13 mouse cellular contexts compared by ENCODE assay signal in genomic region chr8:114657789-114658188, GRCm38 (mm10).
A peak's percentile ranks its signal among the peaks of the same experiment; 100 is the strongest.
DNase-seq lines count a peak whose midpoint lies in the region; ATAC-seq and TF ChIP-seq lines count a peak whose summit lies in the region.
"Had no signal": no experiment of that assay in that cellular context is flagged by ENCODE, and none has a peak within 500 bp of the region (broad histone marks: within the 10 kb centered on the region; RNA-seq: fewer than 3 reads in every experiment).

No protein-coding gene starts in this region.

- H3K4me3 ChIP-seq in lung, embryonic 14.5 days (ENCODE audit: low read depth, low read length), result no peak overlapping the region
- no peak overlapping the region for H3K4me3 ChIP-seq in stomach, embryonic 15.5 days (replicated peaks)
- no peak overlapping the region for H3K4me3 ChIP-seq in forebrain, postnatal 0 days (ENCODE audit: low read depth, low read length)
- H3K4me3 ChIP-seq: embryonic facial prominence, embryonic 13.5 days; heart, embryonic 15.5 days had no signal

- no peaks in the 10 kb centered on the region; the same call in 1 of the 2 replicates for H3K9me3 ChIP-seq in lung, embryonic 14.5 days (ENCODE audit: low read depth, low read length)
- H3K9me3 ChIP-seq in stomach, embryonic 15.5 days, result no peaks in the 10 kb centered on the region
- H3K9me3 ChIP-seq in forebrain, postnatal 0 days (ENCODE audit: low read length), result no peaks in the 10 kb centered on the region
- H3K9me3 ChIP-seq: embryonic facial prominence, embryonic 13.5 days; heart, embryonic 15.5 days had no signal

- H3K27me3 ChIP-seq in lung, embryonic 14.5 days (ENCODE audit: insufficient read depth, low read length), result 0 out of 2 replicates have a peak, but pooled peaks cover 4% of the 10 kb centered on the region
- H3K27me3 ChIP-seq in stomach, embryonic 15.5 days (replicated peaks), result no peaks in the 10 kb centered on the region
- H3K27me3 ChIP-seq in forebrain, postnatal 0 days (ENCODE audit: insufficient read depth, low read length), result 0 out of 2 replicates have a peak, but pooled peaks cover 2% of the 10 kb centered on the region
- H3K27me3 ChIP-seq: heart, embryonic 15.5 days had no signal

- H3K4me2 ChIP-seq in lung, embryonic 14.5 days, result no peak overlapping the region
- H3K4me2 ChIP-seq in stomach, embryonic 15.5 days, result no peak overlapping the region
- H3K4me2 ChIP-seq in forebrain, postnatal 0 days (ENCODE audit: low read depth), result no peak overlapping the region
- H3K4me2 ChIP-seq: embryonic facial prominence, embryonic 13.5 days; heart, embryonic 15.5 days had no signal

- H3K27ac ChIP-seq in lung, embryonic 14.5 days (ENCODE audit: low read depth), result no peak overlapping the region
- H3K27ac ChIP-seq in stomach, embryonic 15.5 days, result no peak overlapping the region
- H3K27ac ChIP-seq in forebrain, postnatal 0 days (ENCODE audit: low read depth, low read length), result no peak overlapping the region
- H3K27ac ChIP-seq: embryonic facial prominence, embryonic 13.5 days; heart, embryonic 15.5 days had no signal

- peak; percentile 58 for TF ChIP-seq CTCF in lung, embryonic 14.5 days (IDR thresholded peaks at IDR 0.05; ENCODE audit: low read depth)
- no peak for TF ChIP-seq CTCF in forebrain, postnatal 0 days (IDR thresholded peaks at IDR 0.05; ENCODE audit: low read depth)

- 15% methylated on average over 4 of the region's 4 CpGs for WGBS in lung, embryonic 14.5 days
- WGBS in stomach, embryonic 15.5 days, result 26% methylated on average over 4 of the region's 4 CpGs
- WGBS in forebrain, postnatal 0 days, result 57% methylated on average over 4 of the region's 4 CpGs

- peak; percentile 50; the same call in 1 of the 2 replicates for ATAC-seq in lung, embryonic 14.5 days (ENCODE audit: insufficient read depth)
- peak; percentile 53; the same call in 1 of the 2 replicates for ATAC-seq in stomach, embryonic 15.5 days (ENCODE audit: insufficient read depth, low FRiP score, low read depth)
- ATAC-seq in forebrain, postnatal 0 days, result no peak
- ATAC-seq: inflammation-experienced regulatory T-cells, adult 6 months had no signal

- peak; percentile 76 for DNase-seq in lung, embryonic 14.5 days
- DNase-seq in lung, postnatal 25 days (ENCODE audit: low spot score), result no peak
- peak; percentile 67 for DNase-seq in adrenal gland, postnatal 10 days
- peak; percentile 71 to 72 for DNase-seq in cerebellum, postnatal 25 days
- DNase-seq in T-cell, adult 2 months (ENCODE audit: low spot score), result no peak
- DNase-seq in gastrocnemius, postnatal 4 days (ENCODE audit: low spot score in 2 of 2), result no peak
- no peak for DNase-seq in forebrain, postnatal 0 days
- DNase-seq: right cerebral cortex, postnatal 25 days; thymus, postnatal 36 days had no signal

- no peaks in the 10 kb centered on the region for H3K36me3 ChIP-seq in lung, embryonic 14.5 days (ENCODE audit: insufficient read depth)
- H3K36me3 ChIP-seq in stomach, embryonic 15.5 days, result no peaks in the 10 kb centered on the region
- H3K36me3 ChIP-seq in forebrain, postnatal 0 days (ENCODE audit: insufficient read depth), result no peaks in the 10 kb centered on the region
- H3K36me3 ChIP-seq: embryonic facial prominence, embryonic 13.5 days; heart, embryonic 15.5 days had no signal

- H3K4me1 ChIP-seq in lung, embryonic 14.5 days (ENCODE audit: insufficient read depth), result peaks cover 9% of the 10 kb centered on the region; the same call in 1 of the 2 replicates
- peaks cover 5% of the 10 kb centered on the region; the same call in 1 of the 2 replicates for H3K4me1 ChIP-seq in stomach, embryonic 15.5 days
- 0 out of 2 replicates have a peak, but pooled peaks cover 3% of the 10 kb centered on the region for H3K4me1 ChIP-seq in forebrain, postnatal 0 days (ENCODE audit: insufficient read depth)
- H3K4me1 ChIP-seq: heart, embryonic 15.5 days had no signal

- H3K9ac ChIP-seq in lung, embryonic 14.5 days, result no peak overlapping the region
- H3K9ac ChIP-seq in stomach, embryonic 15.5 days, result no peak overlapping the region
- H3K9ac ChIP-seq in forebrain, postnatal 0 days, result no peak overlapping the region
- H3K9ac ChIP-seq: embryonic facial prominence, embryonic 13.5 days; heart, embryonic 15.5 days had no signal

Comparison
In these comparisons a context has a peak if more than half of its experiments do, and no peak if none do; other contexts are left out.
1. DNase-seq: peak in lung, embryonic 14.5 days (single experiment), adrenal gland, postnatal 10 days (single experiment) and cerebellum, postnatal 25 days (2 of 2); none in lung, postnatal 25 days (single experiment), T-cell, adult 2 months (single experiment), gastrocnemius, postnatal 4 days (0 of 2) and forebrain, postnatal 0 days (single experiment).